Mouse (Mus musculus): ENCODE measurements around the gene Scgb2b27.
"Not testable (repeated sequence)": the region's sequence is repeated elsewhere in the genome, so short reads cannot be mapped to it uniquely, and the experiment has no call there.

Scgb2b27 gene

DNA sequence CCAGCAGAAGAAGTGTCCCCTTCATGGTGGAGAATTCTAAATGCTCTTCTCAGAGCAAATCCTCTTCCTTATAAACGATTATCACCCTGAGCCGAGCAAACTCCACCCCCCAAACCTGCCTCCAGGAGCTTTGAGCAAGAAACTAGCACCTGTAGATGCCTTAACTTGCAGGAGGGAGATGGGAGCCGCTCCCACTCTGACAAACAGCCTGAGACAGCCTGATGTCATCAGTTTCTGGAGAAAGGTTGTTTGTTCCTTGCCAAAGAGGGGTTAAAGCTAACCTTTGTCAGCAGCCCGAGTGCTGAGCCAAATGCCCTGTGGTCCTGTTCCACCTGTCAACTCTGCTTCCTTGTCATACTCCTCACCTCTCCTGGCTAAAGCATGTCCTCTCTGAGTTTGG lies at the start of gene Scgb2b27:
TSS of gene Scgb2b27 (minus strand) at position 101 of the 400 bp plus-strand sequence.
- no peak for DNase-seq

GRCm38 (mm10) chr7:34036076-34036815 lies 22.5 kb upstream of the Scgb2b27 start:
- DNase-seq = not testable (repeated sequence)

GRCm38 (mm10) chr7:34034579-34034978 lies 20.8 kb upstream of the Scgb2b27 start:
- DNase-seq = not testable (repeated sequence)

- no peak for DNase-seq
Measured at GRCm38 (mm10) chr7:34030026-34030425, 16.3 kb upstream of the Scgb2b27 start.

- not testable (repeated sequence) for DNase-seq
Measured at GRCm38 (mm10) chr7:34027202-34027601, 13.5 kb upstream of the Scgb2b27 start.

- DNase-seq = no peak
Measured at GRCm38 (mm10) chr7:34025641-34026040, 11.9 kb upstream of the Scgb2b27 start.

GRCm38 (mm10) chr7:34021183-34021582 lies 7.4 kb upstream of the Scgb2b27 start, which contains the start of gene Scgb1b27:
Gene Scgb1b27 (plus strand): TSS chr7:34021483.
- DNase-seq = not testable (repeated sequence)

DNA sequence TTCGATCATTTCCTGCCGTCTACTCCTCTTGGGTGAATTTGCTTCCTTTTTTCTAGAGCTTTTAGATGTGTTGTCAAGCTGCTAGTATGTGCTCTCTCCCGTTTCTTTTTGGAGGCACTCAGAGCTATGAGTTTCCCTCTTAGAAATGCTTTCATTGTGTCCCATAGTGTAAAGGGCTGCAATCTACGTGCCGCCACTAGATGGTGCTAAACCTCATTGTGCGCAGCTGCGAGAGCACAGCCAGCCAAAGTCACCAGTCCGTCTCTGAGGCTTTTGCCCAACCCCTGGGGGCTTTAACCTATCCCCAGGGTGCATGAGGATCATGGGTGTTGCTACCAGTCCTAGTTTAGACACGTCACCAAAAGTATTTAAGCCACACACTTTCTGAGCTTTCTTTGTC lies 31.5 kb downstream of the Scgb2b27 start:
- peak; percentile 64 to 66 for DNase-seq
